Mouse (Mus musculus) small intestine, adult 2 months (tissue): ENCODE results near the gene Ptar1. TPM values are rescaled to one million over a fixed set of nuclear protein-coding genes. Genes with fewer than 3 reads are reported as not detected.

Experiments used
- H3K27ac ChIP-seq: fragments of 200-500 bp; 2 replicates; pipeline ENCODE4 v1.5.1; 2012; ENCODE audit warnings: low read depth, low read length, control low read depth, inconsistent platforms; ENCODE audit not compliant: insufficient read depth
- H3K27me3 ChIP-seq: fragments of 200-500 bp; 2 replicates; pipeline ENCODE4 v1.6.1; 2012; ENCODE audit warnings: mild to moderate bottlenecking, moderate library complexity, low read length, inconsistent platforms; ENCODE audit not compliant: control insufficient read depth, insufficient read depth
- H3K36me3 ChIP-seq: fragments of 200-500 bp; 2 replicates; pipeline ENCODE4 v1.6.1; 2012; ENCODE audit warnings: mild to moderate bottlenecking, low read length, control low read depth, inconsistent platforms; ENCODE audit not compliant: control insufficient read depth, insufficient read depth
- H3K4me1 ChIP-seq: fragments of 200-500 bp; 2 replicates; pipeline ENCODE4 v1.6.1; 2012; ENCODE audit warnings: low read length, inconsistent platforms, mixed read lengths; ENCODE audit not compliant: control insufficient read depth, insufficient read depth, insufficient read length
- H3K4me3 ChIP-seq: fragments of 200-500 bp; 2 replicates; pipeline ENCODE4 v1.5.1; 2012; ENCODE audit warnings: low read depth, mild to moderate bottlenecking, control low read depth, inconsistent platforms, low read length, moderate library complexity
- CTCF ChIP-seq: fragments of 200-500 bp; IDR thresholded peaks from 2 replicates; pipeline ENCODE4 v1.5.1; 2012; ENCODE audit warnings: low read depth, mild to moderate bottlenecking, control low read depth, inconsistent platforms, low read length, moderate library complexity, mixed read lengths; ENCODE audit not compliant: insufficient replicate concordance, insufficient read length; ENCODE audit errors: extremely low read depth
- POLR2A ChIP-seq: fragments of 200-500 bp; IDR thresholded peaks from 2 replicates; pipeline ENCODE4 v1.6.1; 2012; ENCODE audit warnings: low read depth, mild to moderate bottlenecking, control low read depth, inconsistent platforms, low read length, moderate library complexity
- WGBS: fragments of 180-500 bp; shearing (Covaris S2); methylation state at CpG from one replicate; pipeline ENCODE4 v1.1.7; 2018; 5-methylcytosine and 5-hydroxymethylcytosine counted together
- polyA plus RNA-seq: library from polyadenylated mRNA; depleted of rRNA; stranded (reverse); fragments of >200 nt; gene quantifications from 2 replicates; pipeline ENCODE4 v1.2.3, GENCODE M21; 2012

Ptar1 gene
- polyA plus RNA-seq, 1 experiment, result 0.79 TPM

DNA sequence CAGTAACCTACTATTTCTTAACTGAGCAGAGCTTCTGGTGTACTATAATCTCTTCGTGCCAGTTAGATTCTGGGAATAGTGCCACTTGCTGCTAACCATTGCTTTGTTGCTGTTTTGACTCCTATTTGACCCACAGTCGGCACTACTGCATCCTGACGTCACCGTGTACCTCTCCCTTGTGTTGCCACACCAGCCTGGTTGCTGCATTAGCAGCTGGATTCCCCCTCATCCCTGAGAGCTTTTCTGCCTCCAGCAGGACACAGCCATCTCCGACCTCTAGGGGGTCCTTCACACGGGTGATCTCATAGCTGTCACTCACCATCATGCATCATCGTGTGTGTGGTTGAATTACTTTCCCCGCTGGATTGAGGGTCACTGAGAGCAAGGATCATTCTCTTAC, 10.6 kb downstream of the Ptar1 start:
- Histone ChIP-seq H3K36me3 (peaks cover 22% of the 10 kb centered on the region), H3K27ac (peak overlapping the region; percentile 59; the same call in 1 of the 2 replicates), H3K4me3 (no peak overlapping the region), H3K4me1 (peaks cover 4% of the 10 kb centered on the region; the same call in 1 of the 2 replicates), H3K27me3 (no peaks in the 10 kb centered on the region)
- TF ChIP-seq POLR2A (no peak), CTCF (peak; percentile 8; the same call in 1 of the 2 replicates)
- 75% methylated on average over 8 of the region's 8 CpGs for WGBS

DNA sequence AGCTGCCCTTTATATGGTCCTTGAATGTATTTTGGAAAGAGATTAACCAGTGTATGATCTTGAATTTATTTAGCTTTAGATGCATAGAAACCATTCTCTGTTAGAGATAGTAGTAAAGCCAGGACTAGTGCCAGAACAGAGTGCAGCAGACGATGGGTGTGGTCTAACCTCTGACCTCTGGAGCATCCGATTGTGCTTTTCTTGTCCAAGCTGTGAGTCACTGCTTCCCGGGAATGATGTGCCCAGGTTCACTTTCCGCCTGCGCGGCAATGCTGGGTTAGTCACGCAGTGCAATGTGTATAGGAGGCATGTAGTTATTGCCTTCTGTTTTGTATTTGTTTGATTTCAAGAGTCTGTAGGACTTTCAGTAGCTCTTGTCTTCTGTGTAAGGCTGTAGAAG, 11.1 kb downstream of the Ptar1 start:
- TF ChIP-seq POLR2A (no peak), CTCF (no peak)
- Histone ChIP-seq H3K36me3 (peaks cover 23% of the 10 kb centered on the region), H3K27me3 (no peaks in the 10 kb centered on the region), H3K27ac (peak overlapping the region; percentile 23; the same call in 1 of the 2 replicates), H3K4me1 (peaks cover 4% of the 10 kb centered on the region; the same call in 1 of the 2 replicates), H3K4me3 (no peak overlapping the region)
- 48% methylated on average over 7 of the region's 7 CpGs for WGBS

DNA sequence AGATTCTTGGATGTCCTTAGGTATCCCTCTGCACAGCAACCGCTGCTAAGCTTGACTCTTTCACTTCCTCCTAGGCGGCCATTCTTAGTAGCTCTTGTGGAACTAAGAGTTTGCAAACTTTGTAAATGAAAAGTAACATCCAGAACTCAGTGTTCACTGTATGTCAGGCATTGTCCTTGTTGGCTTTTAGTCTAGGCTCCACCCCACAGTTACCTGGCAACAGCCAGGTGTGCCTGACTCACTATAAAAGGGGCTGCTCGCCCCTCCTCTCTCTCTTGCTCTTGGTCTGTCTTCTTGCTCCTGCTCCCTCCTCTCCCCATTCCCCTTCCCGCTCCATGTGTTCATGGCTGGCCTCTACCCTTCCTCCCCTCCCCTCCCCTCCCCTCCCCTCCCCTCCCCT, 11.9 kb downstream of the Ptar1 start:
- H3K4me1 ChIP-seq, result peaks cover 4% of the 10 kb centered on the region; the same call in 1 of the 2 replicates
- WGBS, result 90% methylated on average over 4 of the region's 4 CpGs

DNA sequence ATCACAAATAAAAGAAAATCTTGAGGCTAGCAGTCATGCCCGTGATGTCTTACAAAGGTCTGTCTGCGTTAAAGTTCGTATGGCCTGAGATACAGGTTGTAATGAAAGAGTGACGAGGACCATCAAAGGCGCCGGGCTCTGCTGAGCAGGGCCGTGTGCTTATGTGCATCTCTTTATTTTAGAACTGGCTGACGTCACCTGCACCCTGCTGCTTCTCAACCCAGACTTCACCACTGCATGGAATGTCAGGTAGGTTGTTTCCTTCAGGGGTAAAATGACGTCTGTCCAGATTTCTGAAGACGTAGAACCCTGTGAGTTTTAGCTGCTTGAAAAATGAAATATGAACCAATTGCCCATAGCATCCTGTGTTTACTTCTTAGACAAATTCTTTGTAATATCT, 15.7 kb downstream of the Ptar1 start:
- Histone ChIP-seq H3K4me1 (peaks cover 2% of the 10 kb centered on the region; the same call in 1 of the 2 replicates), H3K27me3 (no peaks in the 10 kb centered on the region), H3K36me3 (peaks cover 20% of the 10 kb centered on the region), H3K27ac (no peak overlapping the region), H3K4me3 (no peak overlapping the region)
- no peak for TF ChIP-seq CTCF
- TF ChIP-seq POLR2A, result no peak
- WGBS, result 93% methylated on average over 10 of the region's 10 CpGs

More for the DNA sequence above, 11.9 kb downstream of the Ptar1 start:
- Histone ChIP-seq H3K4me3 (no peak overlapping the region), H3K27me3 (no peaks in the 10 kb centered on the region), H3K36me3 (peaks cover 23% of the 10 kb centered on the region), H3K27ac (0 out of 2 replicates have a peak overlapping the region, but pooled peaks have one; percentile 23)
- TF ChIP-seq POLR2A (no peak), CTCF (no peak)

DNA sequence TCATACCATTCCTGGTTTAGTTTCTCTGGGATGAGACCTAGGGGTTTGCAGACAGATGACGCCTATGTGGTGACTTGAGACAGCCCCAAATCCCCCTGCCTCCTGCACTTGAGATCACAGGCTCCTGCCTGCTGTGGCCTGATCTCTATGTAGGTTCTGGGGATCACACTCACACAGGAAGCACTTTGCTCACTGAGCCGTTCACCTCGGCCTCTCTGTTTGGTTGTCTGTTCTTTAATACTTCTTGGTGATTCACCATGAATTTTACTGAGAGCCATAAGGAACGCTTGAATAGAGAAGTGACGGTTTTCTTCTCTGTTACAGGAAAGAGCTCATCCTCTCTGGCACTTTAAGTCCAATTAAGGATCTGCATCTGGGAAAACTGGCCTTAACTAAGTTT, 18.2 kb downstream of the Ptar1 start:
- no peak overlapping the region for H3K27ac ChIP-seq
- TF ChIP-seq CTCF (no peak), POLR2A (no peak)
- no peak overlapping the region for H3K4me3 ChIP-seq
- no peaks in the 10 kb centered on the region for H3K27me3 ChIP-seq
- WGBS, result 90% methylated on average over 5 of the region's 5 CpGs
- peaks cover 35% of the 10 kb centered on the region for H3K36me3 ChIP-seq
- H3K4me1 ChIP-seq, result no peaks in the 10 kb centered on the region

DNA sequence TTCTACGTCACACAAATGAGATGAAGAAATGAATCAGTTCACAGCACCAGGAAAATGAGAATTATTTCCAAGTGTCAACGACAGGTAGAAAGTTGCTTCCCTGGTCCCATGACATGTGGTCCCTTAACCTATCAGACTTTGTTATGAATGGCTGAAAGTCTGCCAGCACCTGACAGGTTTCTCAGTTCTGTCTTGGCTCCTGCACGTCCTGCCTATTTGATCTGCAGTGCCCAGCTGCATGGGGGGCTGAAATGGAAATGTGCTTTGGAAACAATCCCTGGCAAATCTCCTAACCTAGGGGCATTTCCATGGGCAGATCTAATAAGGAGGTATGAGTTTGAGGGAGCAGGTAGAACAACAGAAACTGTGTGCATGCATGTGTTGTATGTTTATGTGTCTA, 59.3 kb downstream of the Ptar1 start:
- WGBS, result 58% methylated on average over 3 of the region's 3 CpGs

DNA sequence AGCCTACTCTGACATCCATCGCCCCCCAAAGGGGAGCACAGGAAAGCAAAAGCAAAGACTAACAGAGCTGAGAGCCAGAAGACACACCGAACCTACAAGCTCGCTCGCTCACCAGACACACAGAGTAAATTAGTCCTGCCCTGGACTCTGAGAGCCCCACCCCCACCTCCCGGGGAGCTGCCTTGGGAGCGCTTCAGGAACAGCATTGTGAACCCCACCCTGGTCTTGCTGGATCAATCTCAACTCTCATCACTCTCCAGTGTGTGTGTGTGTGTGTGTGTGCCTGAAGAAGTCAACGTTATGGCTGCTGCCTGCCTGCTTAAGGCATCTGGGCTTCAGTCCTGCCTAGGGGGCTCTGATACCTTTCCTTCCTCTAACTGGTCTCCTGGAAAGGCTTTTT, 69.8 kb downstream of the Ptar1 start:
- Histone ChIP-seq H3K4me1 (no peaks in the 10 kb centered on the region; the same call in 1 of the 2 replicates), H3K36me3 (no peaks in the 10 kb centered on the region), H3K4me3 (no peak overlapping the region), H3K27me3 (peaks cover 13% of the 10 kb centered on the region), H3K27ac (no peak overlapping the region)
- TF ChIP-seq CTCF (no peak), POLR2A (no peak)
- 7% methylated on average over 7 of the region's 7 CpGs for WGBS

More for the DNA sequence above, 59.3 kb downstream of the Ptar1 start:
- Histone ChIP-seq H3K36me3 (no peaks in the 10 kb centered on the region), H3K4me1 (no peaks in the 10 kb centered on the region), H3K27ac (no peak overlapping the region), H3K4me3 (no peak overlapping the region), H3K27me3 (no peaks in the 10 kb centered on the region)
- TF ChIP-seq POLR2A, result no peak
- no peak for TF ChIP-seq CTCF

DNA sequence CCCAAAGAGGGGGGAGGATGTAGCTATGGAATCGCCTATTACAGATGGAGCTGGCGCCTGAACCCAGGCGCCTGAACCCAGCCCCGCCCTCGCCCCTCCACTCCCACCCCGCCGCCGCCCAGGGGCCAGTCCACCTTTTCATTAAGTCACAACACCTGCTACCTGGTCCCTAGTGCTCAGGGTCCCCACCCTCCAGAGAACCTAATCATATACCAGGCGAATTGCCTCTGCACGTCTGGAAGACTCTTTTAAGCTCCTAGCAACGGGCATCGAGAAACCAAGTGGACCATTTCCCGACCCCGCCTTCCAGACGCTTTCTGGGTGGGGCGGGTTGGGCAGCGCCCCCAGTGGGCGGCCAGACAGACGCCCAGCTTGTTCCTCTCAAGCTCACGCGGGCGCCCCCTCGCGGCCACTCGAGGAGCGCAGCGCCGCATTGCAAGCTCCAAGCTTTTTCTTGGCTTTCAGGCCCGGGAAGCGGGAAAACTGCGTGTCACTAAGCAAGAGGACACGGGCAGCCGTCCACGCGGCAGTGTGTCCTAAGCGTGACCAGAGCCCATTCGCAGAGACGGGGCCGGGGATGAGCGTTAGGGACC, 70.8 kb downstream of the Ptar1 start:
- H3K4me1 ChIP-seq, result no peaks in the 10 kb centered on the region; the same call in 1 of the 2 replicates
- peak overlapping the region; percentile 50 for H3K27ac ChIP-seq
- no peaks in the 10 kb centered on the region for H3K36me3 ChIP-seq
- peaks cover 13% of the 10 kb centered on the region for H3K27me3 ChIP-seq
- TF ChIP-seq CTCF (peak; percentile 97), POLR2A (no peak)
- H3K4me3 ChIP-seq, result peak overlapping the region; percentile 85
- WGBS, result 1% methylated on average over 40 of the region's 40 CpGs
